Mouse (Mus musculus) stomach, embryonic 16.5 days (tissue): ENCODE measurements around the gene Olfr1390. TPM values are rescaled to one million over a fixed set of nuclear protein-coding genes. Genes with fewer than 3 reads are reported as not detected.
"Not testable (repeated sequence)": the region's sequence is repeated elsewhere in the genome, so short reads cannot be mapped to it uniquely, and the experiment has no call there.

Source experiments
- ATAC-seq: fragments of 200-750 bp; cut with Nextera tagmentation; 2 replicates; pipeline ENCODE4 v1.8.0; 2017; ENCODE audit warnings: moderate number of reproducible peaks, moderate TSS enrichment; ENCODE audit not compliant: insufficient read depth, low FRiP score
- H3K27ac ChIP-seq: fragments of 300-500 bp; sonication (generic); 2 replicates; pipeline ENCODE4 v1.5.1; 2014; ENCODE audit warnings: low read length
- H3K27me3 ChIP-seq: fragments of 300-500 bp; sonication (generic); 2 replicates; pipeline ENCODE4 v1.6.1; 2014; ENCODE audit warnings: low read length, control low read depth, mixed read lengths; ENCODE audit not compliant: control insufficient read depth, insufficient read depth
- H3K36me3 ChIP-seq: fragments of 300-500 bp; sonication (generic); 2 replicates; pipeline ENCODE4 v1.6.1; 2014; ENCODE audit warnings: low read length; ENCODE audit not compliant: control insufficient read depth, insufficient read depth
- H3K4me1 ChIP-seq: fragments of 300-500 bp; sonication (generic); 2 replicates; pipeline ENCODE4 v1.6.1; 2014; ENCODE audit warnings: low read length, control low read depth, mixed read lengths; ENCODE audit not compliant: control insufficient read depth, insufficient read depth
- H3K4me2 ChIP-seq: fragments of 300-500 bp; sonication (generic); 2 replicates; pipeline ENCODE4 v1.6.1; 2014; ENCODE audit warnings: low read depth, low read length, mixed read lengths
- H3K4me3 ChIP-seq: fragments of 300-500 bp; sonication (generic); replicated peaks from 2 replicates; pipeline ENCODE4 v1.5.1; 2014; ENCODE audit warnings: mild to moderate bottlenecking, low read length
- H3K9ac ChIP-seq: fragments of 300-500 bp; sonication (generic); 2 replicates; pipeline ENCODE4 v1.6.1; 2014; ENCODE audit warnings: low read length
- H3K9me3 ChIP-seq: fragments of 300-500 bp; sonication (generic); replicated peaks from 2 replicates; pipeline ENCODE4 v1.6.1; 2016; ENCODE audit warnings: low read length, control low read depth; ENCODE audit not compliant: control insufficient read depth
- WGBS: fragments of 180-500 bp; shearing (Covaris S2); extraction: QIAGEN DNeasy Blood & Tissue Kit; methylation state at CpG from one replicate; pipeline ENCODE4 v1.1.7; 2014; 5-methylcytosine and 5-hydroxymethylcytosine counted together
- polyA plus RNA-seq: library from polyadenylated mRNA; unstranded; fragments of >200 nt; fragmentation: Nextera tagmentation; extraction: Ambion mirVana; gene quantifications from 2 replicates; pipeline ENCODE4 v1.2.1, GENCODE M21; 2015

The Olfr1390 gene
- polyA plus RNA-seq, 1 experiment from 2014 or later: not detected

DNA sequence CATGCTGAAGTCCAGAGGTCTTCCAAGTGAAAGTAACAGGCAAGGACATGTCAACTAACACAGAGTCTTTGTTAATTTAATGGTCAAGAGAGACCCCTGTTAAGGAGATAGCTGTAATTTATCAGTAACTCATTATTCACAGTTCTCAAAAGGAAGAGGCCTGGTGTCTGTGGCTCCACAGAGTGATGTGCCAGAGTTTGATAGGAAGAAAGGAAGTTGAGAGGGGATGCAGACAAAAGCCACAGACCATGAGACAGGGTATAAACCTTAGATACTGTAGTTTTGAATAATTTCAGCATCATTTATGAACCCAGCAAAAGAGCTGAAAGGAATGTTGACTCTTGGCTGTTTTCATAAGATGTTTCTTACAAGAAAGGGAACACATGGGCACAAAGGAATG lies 48.1 kb downstream of the Olfr1390 start:
- no peak overlapping the region for H3K4me2 ChIP-seq
- no peak for ATAC-seq
- no peak overlapping the region for H3K4me3 ChIP-seq
- H3K36me3 ChIP-seq: no peaks in the 10 kb centered on the region
- no peak overlapping the region for H3K9ac ChIP-seq
- H3K27me3 ChIP-seq: no peaks in the 10 kb centered on the region
- no peaks in the 10 kb centered on the region for H3K9me3 ChIP-seq
- H3K4me1 ChIP-seq: no peaks in the 10 kb centered on the region
- H3K27ac ChIP-seq: no peak overlapping the region

DNA sequence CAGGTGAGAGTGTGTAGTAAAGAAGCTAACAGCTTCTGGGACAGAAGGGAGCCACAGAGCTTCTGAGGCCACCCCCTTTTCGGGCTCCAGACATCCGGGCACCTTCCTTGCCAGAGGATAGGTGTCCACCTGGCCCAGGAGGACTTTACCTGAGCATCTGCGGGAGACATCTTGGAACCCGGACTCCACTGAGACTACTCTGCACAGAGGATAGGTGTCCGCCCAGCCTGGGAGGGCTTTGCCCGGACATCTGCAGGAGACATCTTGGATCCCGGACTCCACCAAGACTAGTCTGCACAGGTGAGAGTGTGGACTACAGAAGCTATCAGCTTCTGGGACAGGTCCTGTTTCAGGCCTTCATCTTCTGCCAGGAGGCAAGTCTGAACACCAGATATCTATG lies 51.1 kb downstream of the Olfr1390 start:
- H3K27ac ChIP-seq, ATAC-seq, H3K27me3 ChIP-seq, H3K4me1 ChIP-seq, H3K4me3 ChIP-seq, H3K9me3 ChIP-seq, H3K9ac ChIP-seq, H3K4me2 ChIP-seq, H3K36me3 ChIP-seq: not testable (repeated sequence)
- WGBS: 91% methylated on average over 7 of the region's 7 CpGs

Other genes with a start within 250 kb of the Olfr1390 start
- gene Olfr1396, start 220.3 kb upstream of the Olfr1390 start, polyA plus RNA-seq: not detected in 2 replicates
- gene Olfr1395, start 192.9 kb upstream of the Olfr1390 start, polyA plus RNA-seq: not detected in 2 replicates
- gene Olfr1394, start 180.8 kb upstream of the Olfr1390 start, polyA plus RNA-seq: not detected in 2 replicates
- 1.2 and 2.1 TPM in 2 replicates for gene Btnl9, start 148.0 kb upstream of the Olfr1390 start, polyA plus RNA-seq
- gene Zfp62, start 131.9 kb upstream of the Olfr1390 start, polyA plus RNA-seq: 30.3 and 32.9 TPM in 2 replicates
- 65.9 and 70.1 TPM in 2 replicates for gene Mgat1, start 91.0 kb upstream of the Olfr1390 start, polyA plus RNA-seq
- gene Olfr1393, start 56.9 kb upstream of the Olfr1390 start, polyA plus RNA-seq: 0.10 TPM in 1 of 2 replicates, not detected in the other
- gene Olfr1392, start 49.9 kb upstream of the Olfr1390 start, polyA plus RNA-seq: 0.08 TPM in 1 of 2 replicates, not detected in the other
- gene Olfr10, start 30.4 kb upstream of the Olfr1390 start, polyA plus RNA-seq: not detected in 2 replicates
- gene Olfr1391, start 12.4 kb upstream of the Olfr1390 start, polyA plus RNA-seq: not detected in 2 replicates
- not detected in 2 replicates for gene Olfr1389, start 87.9 kb downstream of the Olfr1390 start, polyA plus RNA-seq
- gene Olfr1388, start 101.4 kb downstream of the Olfr1390 start, polyA plus RNA-seq: 0.18 TPM in 1 of 2 replicates, not detected in the other
- gene Olfr1387, start 120.2 kb downstream of the Olfr1390 start, polyA plus RNA-seq: not detected in 2 replicates
- gene Olfr1386, start 129.9 kb downstream of the Olfr1390 start, polyA plus RNA-seq: not detected in 2 replicates
- gene Olfr1385, start 153.9 kb downstream of the Olfr1390 start, polyA plus RNA-seq: not detected in 2 replicates
- gene Olfr1384, start 171.5 kb downstream of the Olfr1390 start, polyA plus RNA-seq: not detected in 2 replicates
- gene Olfr1383, start 184.5 kb downstream of the Olfr1390 start, polyA plus RNA-seq: not detected in 2 replicates
- gene Olfr1382, start 193.1 kb downstream of the Olfr1390 start, polyA plus RNA-seq: not detected in 2 replicates
- not detected in 2 replicates for gene Olfr1381, start 208.3 kb downstream of the Olfr1390 start, polyA plus RNA-seq
- not detected in 2 replicates for gene Olfr1380, start 221.7 kb downstream of the Olfr1390 start, polyA plus RNA-seq